Mouse (Mus musculus): ENCODE measurements around the gene Serhl. TPM values are rescaled to one million over a fixed set of nuclear protein-coding genes. Genes with fewer than 3 reads are reported as not detected.
A peak's percentile ranks its signal among the peaks of the same experiment; 100 is the strongest.
"Not testable (repeated sequence)": the region's sequence is repeated elsewhere in the genome, so short reads cannot be mapped to it uniquely, and the experiment has no call there.

Serhl gene
- polyA plus RNA-seq (2015; fragmentation: Nextera tagmentation; extraction: Ambion mirVana): 29.6 and 29.7 TPM in 2 replicates

DNA sequence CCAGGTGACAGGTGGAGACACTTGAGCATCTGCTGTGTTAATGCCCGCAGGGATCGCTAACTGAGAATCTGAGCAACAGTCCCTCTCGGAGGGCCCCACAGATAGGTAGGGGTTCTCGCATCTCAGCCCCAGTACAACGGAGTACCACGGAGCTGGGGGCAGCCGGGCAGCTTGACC, at the start of gene Serhl:
Gene Serhl (plus strand): TSS at position 78 of the 177 bp plus-strand sequence.
- H3K27me3 ChIP-seq (ENCODE audit: control insufficient read depth, insufficient read depth, low read depth, low read length): no peaks in the 10 kb centered on the region
- H3K4me1 ChIP-seq (ENCODE audit: control insufficient read depth, insufficient read depth, low read length): peaks cover 12% of the 10 kb centered on the region
- no peak within 1 kb of the TSS for H3K27ac ChIP-seq (ENCODE audit: low read length)
- no peaks in the 10 kb centered on the region for H3K9me3 ChIP-seq (replicated peaks; ENCODE audit: control insufficient read depth, low read length, poor library complexity, severe bottlenecking)
- H3K9ac ChIP-seq (ENCODE audit: low read depth, low read length): no peak within 1 kb of the TSS
- no peaks in the 10 kb centered on the region for H3K36me3 ChIP-seq (ENCODE audit: control insufficient read depth, insufficient read depth, low read length)
- H3K4me2 ChIP-seq (ENCODE audit: low read length): peak within 1 kb of the TSS; percentile 39
- H3K4me3 ChIP-seq (ENCODE audit: low read depth, low read length): no peak within 1 kb of the TSS
- ATAC-seq: no peak
- 17% methylated on average over 7 of the region's 7 CpGs for WGBS

DNA sequence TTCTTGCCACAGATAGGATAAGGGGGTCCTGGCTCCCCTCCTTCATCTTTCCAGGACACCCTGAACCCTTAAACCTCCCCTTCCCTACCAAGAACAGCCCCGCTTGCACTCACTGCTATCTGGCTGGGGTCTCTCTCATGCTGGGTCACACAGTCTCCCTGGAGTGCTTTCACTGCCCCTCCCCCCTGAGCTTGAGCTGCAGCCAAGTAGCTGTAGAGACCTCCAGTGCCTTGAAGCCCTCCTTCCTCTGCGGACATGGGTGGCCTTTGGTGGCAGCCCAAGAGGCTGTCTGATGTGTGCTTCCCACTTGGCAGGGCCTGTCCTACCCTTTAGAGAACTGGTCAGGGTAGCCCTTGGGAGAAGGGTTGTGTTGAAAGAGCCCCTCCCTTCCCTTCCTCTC, 49.1 kb upstream of the Serhl start:
- peaks cover 20% of the 10 kb centered on the region for H3K4me1 ChIP-seq (ENCODE audit: control insufficient read depth, insufficient read depth, low read length)
- no peak for ATAC-seq
- H3K4me3 ChIP-seq (ENCODE audit: low read depth, low read length): no peak overlapping the region
- no peaks in the 10 kb centered on the region for H3K36me3 ChIP-seq (ENCODE audit: control insufficient read depth, insufficient read depth, low read length)
- WGBS: 30% methylated on average over 2 of the region's 2 CpGs
- H3K9me3 ChIP-seq (replicated peaks; ENCODE audit: control insufficient read depth, low read length, poor library complexity, severe bottlenecking): no peaks in the 10 kb centered on the region
- H3K9ac ChIP-seq (ENCODE audit: low read depth, low read length): no peak overlapping the region
- H3K27ac ChIP-seq (ENCODE audit: low read length): no peak overlapping the region
- no peaks in the 10 kb centered on the region for H3K27me3 ChIP-seq (ENCODE audit: control insufficient read depth, insufficient read depth, low read depth, low read length)
- H3K4me2 ChIP-seq (ENCODE audit: low read length): no peak overlapping the region

DNA sequence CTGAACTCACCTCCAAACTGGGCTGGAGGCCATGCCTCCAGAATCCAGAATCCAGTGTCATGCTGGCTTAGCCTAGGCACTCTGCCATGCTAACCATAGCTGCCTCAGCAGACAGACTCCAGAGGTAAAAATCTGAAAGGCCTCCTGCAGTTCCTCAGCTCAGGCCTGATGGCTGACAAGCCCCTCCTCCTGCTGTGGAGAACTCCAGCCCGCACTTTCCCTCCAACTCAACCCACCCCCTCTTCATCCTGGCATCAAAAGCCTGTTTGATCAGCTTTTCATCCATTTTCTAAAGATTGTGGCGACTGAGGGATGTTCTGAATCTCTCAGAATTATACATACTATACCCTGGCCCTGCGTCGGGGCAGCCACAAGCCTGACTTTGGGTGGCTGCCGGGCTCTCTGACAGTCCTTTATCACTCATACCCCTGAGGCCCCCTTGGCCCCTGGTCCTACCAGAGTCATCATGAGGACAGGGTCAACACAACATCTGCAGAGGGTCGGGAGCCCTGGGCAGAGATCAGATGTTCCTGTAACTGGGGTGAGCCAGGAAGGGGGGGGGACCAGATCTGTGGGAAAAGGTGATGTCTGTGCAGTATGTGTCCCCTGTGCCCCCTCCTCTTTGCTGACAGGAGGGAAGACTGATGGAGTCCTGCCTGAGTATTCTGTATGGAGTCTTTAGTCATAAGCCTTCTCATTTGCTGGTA, 46.5 kb upstream of the Serhl start:
- Histone ChIP-seq H3K4me3 (ENCODE audit: low read depth, low read length) (peak overlapping the region; percentile 12; the same call in 1 of the 2 replicates), H3K9ac (ENCODE audit: low read depth, low read length) (peak overlapping the region; percentile 50)
- 3% methylated on average over 6 of the region's 6 CpGs for WGBS

DNA sequence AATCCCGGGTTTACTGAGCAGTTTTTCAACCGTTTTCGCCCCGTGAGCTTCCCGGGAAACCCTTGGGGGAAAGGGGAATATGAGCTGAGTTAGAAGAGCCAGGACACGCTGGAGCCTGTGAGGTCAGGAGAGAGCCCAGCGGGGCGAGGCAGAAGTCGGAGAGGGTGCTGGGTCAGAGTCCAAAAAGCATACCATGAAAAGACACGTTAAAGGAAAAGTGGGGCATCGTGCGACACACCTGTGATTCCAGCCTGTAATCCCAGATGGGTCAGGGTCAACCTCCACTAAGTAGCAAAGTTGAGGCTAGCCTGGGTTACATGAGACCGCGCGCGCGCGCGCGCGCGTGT, 46.0 kb upstream of the Serhl start:
- H3K9me3 ChIP-seq (replicated peaks; ENCODE audit: control insufficient read depth, low read length, poor library complexity, severe bottlenecking): no peaks in the 10 kb centered on the region
- peak overlapping the region; percentile 49; the same call in 1 of the 2 replicates for H3K4me2 ChIP-seq (ENCODE audit: low read length)
- H3K27me3 ChIP-seq (ENCODE audit: control insufficient read depth, insufficient read depth, low read depth, low read length): no peaks in the 10 kb centered on the region
- H3K27ac ChIP-seq (ENCODE audit: low read length): peak overlapping the region; percentile 83
- ATAC-seq: no peak
- peak overlapping the region; percentile 50; the same call in 1 of the 2 replicates for H3K9ac ChIP-seq (ENCODE audit: low read depth, low read length)
- no peaks in the 10 kb centered on the region for H3K36me3 ChIP-seq (ENCODE audit: control insufficient read depth, insufficient read depth, low read length)
- H3K4me1 ChIP-seq (ENCODE audit: control insufficient read depth, insufficient read depth, low read length): peaks cover 19% of the 10 kb centered on the region
- H3K4me3 ChIP-seq (ENCODE audit: low read depth, low read length): no peak overlapping the region
- 64% methylated on average over 22 of the region's 22 CpGs for WGBS

More for the DNA sequence above, 46.5 kb upstream of the Serhl start:
- H3K27ac ChIP-seq (ENCODE audit: low read length): peak overlapping the region; percentile 83
- ATAC-seq: peak; percentile 63
- peaks cover 19% of the 10 kb centered on the region for H3K4me1 ChIP-seq (ENCODE audit: control insufficient read depth, insufficient read depth, low read length)
- no peaks in the 10 kb centered on the region for H3K27me3 ChIP-seq (ENCODE audit: control insufficient read depth, insufficient read depth, low read depth, low read length)
- no peaks in the 10 kb centered on the region for H3K9me3 ChIP-seq (replicated peaks; ENCODE audit: control insufficient read depth, low read length, poor library complexity, severe bottlenecking)
- peak overlapping the region; percentile 49 for H3K4me2 ChIP-seq (ENCODE audit: low read length)
- H3K36me3 ChIP-seq (ENCODE audit: control insufficient read depth, insufficient read depth, low read length): no peaks in the 10 kb centered on the region

DNA sequence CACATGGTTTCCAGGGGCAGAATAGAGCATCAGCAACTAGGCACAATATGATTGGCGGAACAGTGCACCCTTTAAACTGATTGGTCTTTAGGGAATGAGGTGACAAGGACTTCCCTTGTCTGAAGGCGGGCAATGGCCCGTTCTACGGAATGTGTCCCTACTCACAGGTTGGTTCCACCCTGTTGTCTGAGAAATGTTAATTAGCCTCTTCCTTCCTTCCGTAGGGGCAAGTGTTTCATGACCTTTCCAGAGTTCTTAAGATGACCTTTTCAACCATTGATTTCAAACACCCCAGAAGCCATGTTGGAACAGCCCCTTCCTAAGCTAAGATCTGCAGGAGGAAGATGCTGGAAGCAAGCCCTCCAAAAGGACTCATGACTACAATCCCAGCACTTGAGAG, 43.7 kb upstream of the Serhl start:
- WGBS: 92% methylated on average over 5 of the region's 5 CpGs
- H3K36me3 ChIP-seq (ENCODE audit: control insufficient read depth, insufficient read depth, low read length); H3K27ac ChIP-seq (ENCODE audit: low read length); ATAC-seq; H3K9me3 ChIP-seq (replicated peaks; ENCODE audit: control insufficient read depth, low read length, poor library complexity, severe bottlenecking); H3K4me3 ChIP-seq (ENCODE audit: low read depth, low read length); H3K4me2 ChIP-seq (ENCODE audit: low read length); H3K27me3 ChIP-seq (ENCODE audit: control insufficient read depth, insufficient read depth, low read depth, low read length); H3K9ac ChIP-seq (ENCODE audit: low read depth, low read length): not testable (repeated sequence)
- peaks cover 16% of the 10 kb centered on the region for H3K4me1 ChIP-seq (ENCODE audit: control insufficient read depth, insufficient read depth, low read length)

DNA sequence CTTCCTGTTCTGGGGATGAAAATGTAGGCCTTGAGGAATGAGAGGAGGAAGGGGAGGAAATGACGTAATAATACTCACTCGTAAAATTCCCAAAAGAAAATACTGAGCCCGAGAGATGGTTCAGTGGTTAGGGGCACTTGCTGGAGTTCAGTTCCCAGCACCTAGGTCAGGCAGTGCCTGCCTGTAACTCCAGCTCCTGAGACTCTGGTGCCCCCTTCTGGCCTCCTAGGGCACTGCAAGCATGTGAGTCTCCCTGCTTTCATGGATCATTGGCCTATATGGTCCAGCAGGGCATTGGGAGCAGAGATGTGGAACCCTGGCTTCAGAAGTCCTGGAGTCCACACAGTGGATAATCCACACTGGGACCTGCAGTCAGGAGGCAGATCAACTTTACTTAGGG, 43.0 kb upstream of the Serhl start:
- H3K36me3 ChIP-seq (ENCODE audit: control insufficient read depth, insufficient read depth, low read length): no peaks in the 10 kb centered on the region
- WGBS: 96% methylated on average over 3 of the region's 3 CpGs

DNA sequence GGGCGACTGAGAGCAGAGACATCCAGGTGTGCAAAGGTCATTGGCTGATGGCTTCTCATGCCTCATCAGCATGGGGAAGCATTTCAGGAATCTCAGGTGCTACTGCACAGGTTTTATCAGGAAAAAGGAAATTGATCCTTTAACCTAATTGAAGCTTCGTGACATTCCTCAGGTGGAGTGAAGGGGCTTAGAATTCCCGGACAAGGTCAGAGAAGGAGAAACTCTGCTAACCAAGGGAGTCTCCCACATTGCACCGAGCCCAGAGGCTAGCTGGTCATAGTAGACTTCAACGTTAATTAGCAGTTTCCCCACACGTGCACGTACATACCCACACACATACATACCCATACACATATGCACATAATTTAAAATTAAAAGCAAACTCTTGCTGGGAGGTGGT, 42.6 kb upstream of the Serhl start:
- Histone ChIP-seq H3K27ac (ENCODE audit: low read length) (no peak overlapping the region), H3K9me3 (replicated peaks; ENCODE audit: control insufficient read depth, low read length, poor library complexity, severe bottlenecking) (no peaks in the 10 kb centered on the region), H3K27me3 (ENCODE audit: control insufficient read depth, insufficient read depth, low read depth, low read length) (no peaks in the 10 kb centered on the region), H3K4me1 (ENCODE audit: control insufficient read depth, insufficient read depth, low read length) (peaks cover 16% of the 10 kb centered on the region), H3K4me2 (ENCODE audit: low read length) (no peak overlapping the region), H3K36me3 (ENCODE audit: control insufficient read depth, insufficient read depth, low read length) (no peaks in the 10 kb centered on the region), H3K9ac (ENCODE audit: low read depth, low read length) (no peak overlapping the region), H3K4me3 (ENCODE audit: low read depth, low read length) (no peak overlapping the region)
- ATAC-seq: no peak
- WGBS: 93% methylated on average over 7 of the region's 7 CpGs

More for the DNA sequence above, 43.0 kb upstream of the Serhl start:
- H3K27ac ChIP-seq (ENCODE audit: low read length): no peak overlapping the region
- H3K4me2 ChIP-seq (ENCODE audit: low read length): no peak overlapping the region
- H3K4me3 ChIP-seq (ENCODE audit: low read depth, low read length): no peak overlapping the region
- peaks cover 16% of the 10 kb centered on the region for H3K4me1 ChIP-seq (ENCODE audit: control insufficient read depth, insufficient read depth, low read length)
- no peak for ATAC-seq
- H3K27me3 ChIP-seq (ENCODE audit: control insufficient read depth, insufficient read depth, low read depth, low read length): no peaks in the 10 kb centered on the region
- H3K9ac ChIP-seq (ENCODE audit: low read depth, low read length): no peak overlapping the region
- no peaks in the 10 kb centered on the region for H3K9me3 ChIP-seq (replicated peaks; ENCODE audit: control insufficient read depth, low read length, poor library complexity, severe bottlenecking)

DNA sequence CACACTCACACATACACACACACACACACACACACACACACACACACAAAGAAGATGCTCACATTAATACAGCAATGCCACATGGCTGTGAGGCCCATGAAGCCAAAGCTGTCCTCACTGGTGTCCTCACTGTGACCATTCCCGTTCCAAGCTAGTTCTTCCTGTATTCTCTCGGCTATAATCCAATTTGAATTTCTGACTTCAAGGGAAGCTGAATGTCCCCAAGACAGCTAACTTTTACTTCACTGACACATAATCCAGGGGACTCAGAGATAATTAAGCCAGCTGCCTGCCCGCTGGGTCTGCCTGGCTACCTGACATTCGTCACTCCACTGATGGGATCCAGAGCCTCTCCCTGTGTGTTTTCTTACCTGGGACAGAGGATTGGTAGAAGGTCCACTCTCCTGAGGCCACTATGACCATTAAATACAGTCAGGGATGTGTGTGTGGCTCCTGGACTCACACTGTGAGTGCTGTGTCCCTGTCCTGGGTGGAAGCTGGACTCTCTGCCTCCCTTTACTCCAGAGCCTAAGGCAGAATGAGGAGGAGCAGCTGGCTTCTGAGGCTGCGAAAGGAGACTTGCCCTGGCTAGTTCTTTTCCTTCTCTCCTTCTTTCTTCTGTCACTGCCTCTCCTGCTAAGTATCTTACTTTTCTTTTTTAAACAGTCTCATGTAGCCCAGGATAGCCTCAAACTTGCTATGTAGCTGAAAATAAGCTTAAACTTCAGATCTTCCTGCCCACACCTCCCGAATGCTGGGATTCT, 36.8 kb upstream of the Serhl start:
- Histone ChIP-seq H3K27ac (ENCODE audit: low read length) (no peak overlapping the region), H3K4me3 (ENCODE audit: low read depth, low read length) (no peak overlapping the region), H3K4me1 (ENCODE audit: control insufficient read depth, insufficient read depth, low read length) (peaks cover 19% of the 10 kb centered on the region), H3K4me2 (ENCODE audit: low read length) (no peak overlapping the region), H3K27me3 (ENCODE audit: control insufficient read depth, insufficient read depth, low read depth, low read length) (no peaks in the 10 kb centered on the region), H3K9me3 (replicated peaks; ENCODE audit: control insufficient read depth, low read length, poor library complexity, severe bottlenecking) (no peaks in the 10 kb centered on the region), H3K36me3 (ENCODE audit: control insufficient read depth, insufficient read depth, low read length) (no peaks in the 10 kb centered on the region), H3K9ac (ENCODE audit: low read depth, low read length) (no peak overlapping the region)
- 54% methylated on average over 6 of the region's 6 CpGs for WGBS
- no peak for ATAC-seq

DNA sequence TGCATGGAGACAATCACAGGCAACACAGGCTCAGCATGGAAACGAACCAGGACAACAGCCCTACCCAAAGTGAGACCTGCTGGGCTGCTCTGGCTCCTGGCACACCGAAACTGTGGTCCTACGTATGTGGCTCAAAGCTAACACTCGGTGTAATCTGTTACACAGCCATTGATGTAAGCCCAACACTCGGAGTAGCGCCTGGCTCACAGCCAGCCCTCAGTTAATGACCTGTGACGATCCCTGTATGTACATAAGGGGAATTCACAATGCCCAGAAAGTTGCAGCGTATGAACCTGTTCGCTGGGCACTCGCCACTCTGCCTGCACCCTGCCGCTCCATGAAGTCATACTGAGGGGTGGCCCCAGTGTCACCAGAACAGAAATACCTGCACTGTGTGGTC, 36.0 kb upstream of the Serhl start:
- no peak overlapping the region for H3K4me2 ChIP-seq (ENCODE audit: low read length)
- WGBS: 32% methylated on average over 11 of the region's 11 CpGs
- H3K27me3 ChIP-seq (ENCODE audit: control insufficient read depth, insufficient read depth, low read depth, low read length): no peaks in the 10 kb centered on the region
- H3K4me1 ChIP-seq (ENCODE audit: control insufficient read depth, insufficient read depth, low read length): peaks cover 21% of the 10 kb centered on the region
- H3K4me3 ChIP-seq (ENCODE audit: low read depth, low read length): no peak overlapping the region
- no peaks in the 10 kb centered on the region for H3K36me3 ChIP-seq (ENCODE audit: control insufficient read depth, insufficient read depth, low read length)
- no peaks in the 10 kb centered on the region for H3K9me3 ChIP-seq (replicated peaks; ENCODE audit: control insufficient read depth, low read length, poor library complexity, severe bottlenecking)
- no peak overlapping the region for H3K9ac ChIP-seq (ENCODE audit: low read depth, low read length)
- no peak overlapping the region for H3K27ac ChIP-seq (ENCODE audit: low read length)
- ATAC-seq: no peak
